ENCODE assay signal across 12 mouse cellular contexts in the genomic region with DNA sequence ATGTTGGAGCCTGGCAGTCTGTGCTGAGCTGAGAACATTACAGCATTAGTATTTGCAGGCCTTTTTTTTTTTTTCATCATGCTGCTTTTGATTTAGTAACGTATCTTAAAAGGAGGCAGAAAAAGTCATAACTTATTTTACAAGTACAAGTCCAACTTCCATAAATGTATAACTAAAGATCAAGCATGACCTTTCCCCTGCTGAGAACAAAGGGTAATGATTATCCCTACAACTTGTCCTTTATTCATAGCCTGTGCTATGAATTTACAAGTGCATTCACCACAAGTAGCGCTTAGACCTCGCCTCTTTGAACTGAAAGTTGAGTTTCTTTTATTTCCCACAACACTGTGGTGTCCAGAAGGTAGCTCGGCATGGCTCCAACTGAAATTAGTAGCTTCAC. TPM values are rescaled to one million over a fixed set of nuclear protein-coding genes. Genes with fewer than 3 reads are reported as not detected.
A peak's percentile ranks its signal among the peaks of the same experiment; 100 is the strongest.
DNase-seq lines count a peak whose midpoint lies in the region; ATAC-seq lines count a peak whose summit lies in the region.
"Had no signal": no experiment of that assay in that cellular context is flagged by ENCODE, and none has a peak within 500 bp of the region (broad histone marks: within the 10 kb centered on the region; RNA-seq: fewer than 3 reads in every experiment).

No protein-coding gene starts in this region.

- H3K4me2 ChIP-seq in forebrain, embryonic 15.5 days (replicated peaks): 0 out of 2 replicates have a peak overlapping the region, but pooled peaks have one; percentile 63
- H3K4me2 ChIP-seq in forebrain, embryonic 11.5 days (ENCODE audit: low read depth, low read length, severe bottlenecking): no peak overlapping the region
- peak overlapping the region; percentile 66; the same call in 1 of the 2 replicates for H3K4me2 ChIP-seq in midbrain, embryonic 11.5 days
- peak overlapping the region; percentile 71; the same call in 1 of the 2 replicates for H3K4me2 ChIP-seq in stomach, embryonic 16.5 days (ENCODE audit: low read depth, low read length)

- H3K9ac ChIP-seq in forebrain, embryonic 15.5 days (replicated peaks): no peak overlapping the region
- H3K9ac ChIP-seq in forebrain, embryonic 11.5 days (ENCODE audit: low read length): no peak overlapping the region
- no peak overlapping the region for H3K9ac ChIP-seq in midbrain, embryonic 11.5 days (ENCODE audit: low read length)
- H3K9ac ChIP-seq in stomach, embryonic 16.5 days (ENCODE audit: low read length): no peak overlapping the region

- no peaks in the 10 kb centered on the region for H3K27me3 ChIP-seq in forebrain, embryonic 15.5 days
- H3K27me3 ChIP-seq in forebrain, embryonic 11.5 days (ENCODE audit: control insufficient read depth, insufficient read depth, low read length): no peaks in the 10 kb centered on the region
- no peaks in the 10 kb centered on the region for H3K27me3 ChIP-seq in midbrain, embryonic 11.5 days (ENCODE audit: control insufficient read depth, insufficient read depth, low read length)
- no peaks in the 10 kb centered on the region for H3K27me3 ChIP-seq in midbrain, embryonic 10.5 days (ENCODE audit: low read depth, poor library complexity, severe bottlenecking)
- H3K27me3 ChIP-seq in stomach, embryonic 16.5 days (ENCODE audit: control insufficient read depth, insufficient read depth, low read length): no peaks in the 10 kb centered on the region

- DNase-seq in forebrain, embryonic 11.5 days (ENCODE audit: low spot score): no peak
- no peak for DNase-seq in midbrain, embryonic 11.5 days (ENCODE audit: low spot score, missing footprints)
- no peak for DNase-seq in midbrain, embryonic 10.5 days (ENCODE audit: low spot score)
- peak; percentile 23 for DNase-seq in kidney, postnatal 14 days
- DNase-seq in T-cell, adult 2 months (ENCODE audit: low spot score): no peak
- DNase-seq in adipocyte (ENCODE audit: low spot score): no peak
- DNase-seq: heart, adult 2 months; lung, adult 2 months; right cerebral cortex, postnatal 14 days; thymus, adult 2 months had no signal

- H3K36me3 ChIP-seq in forebrain, embryonic 15.5 days: no peaks in the 10 kb centered on the region
- no peaks in the 10 kb centered on the region for H3K36me3 ChIP-seq in forebrain, embryonic 11.5 days (ENCODE audit: control insufficient read depth, insufficient read depth, low read length)
- no peaks in the 10 kb centered on the region for H3K36me3 ChIP-seq in midbrain, embryonic 11.5 days (ENCODE audit: control insufficient read depth, insufficient read depth, low read length)
- no peaks in the 10 kb centered on the region for H3K36me3 ChIP-seq in midbrain, embryonic 10.5 days
- H3K36me3 ChIP-seq in stomach, embryonic 16.5 days (ENCODE audit: control insufficient read depth, insufficient read depth, low read length): no peaks in the 10 kb centered on the region

- peaks cover 18% of the 10 kb centered on the region; the same call in 1 of the 2 replicates for H3K4me1 ChIP-seq in forebrain, embryonic 15.5 days
- no peaks in the 10 kb centered on the region for H3K4me1 ChIP-seq in forebrain, embryonic 11.5 days (replicated peaks; ENCODE audit: control insufficient read depth, insufficient read depth, low read length)
- H3K4me1 ChIP-seq in midbrain, embryonic 11.5 days (ENCODE audit: control insufficient read depth, insufficient read depth, low read length): no peaks in the 10 kb centered on the region
- H3K4me1 ChIP-seq in midbrain, embryonic 10.5 days: peaks cover 13% of the 10 kb centered on the region
- peaks cover 6% of the 10 kb centered on the region; the same call in 1 of the 2 replicates for H3K4me1 ChIP-seq in stomach, embryonic 16.5 days (ENCODE audit: control insufficient read depth, insufficient read depth, low read length)

- WGBS in forebrain, embryonic 15.5 days: 84% methylated on average over 4 of the region's 4 CpGs
- 85% methylated on average over 4 of the region's 4 CpGs for WGBS in forebrain, embryonic 11.5 days
- 81% methylated on average over 4 of the region's 4 CpGs for WGBS in midbrain, embryonic 11.5 days
- 90% methylated on average over 4 of the region's 4 CpGs for WGBS in midbrain, embryonic 10.5 days
- WGBS in stomach, embryonic 16.5 days: 76% methylated on average over 4 of the region's 4 CpGs

- no peaks in the 10 kb centered on the region for H3K9me3 ChIP-seq in forebrain, embryonic 15.5 days
- H3K9me3 ChIP-seq in forebrain, embryonic 11.5 days (ENCODE audit: control insufficient read depth, low read length): no peaks in the 10 kb centered on the region
- H3K9me3 ChIP-seq in midbrain, embryonic 11.5 days (ENCODE audit: control insufficient read depth, low read length): no peaks in the 10 kb centered on the region
- no peaks in the 10 kb centered on the region for H3K9me3 ChIP-seq in midbrain, embryonic 10.5 days (replicated peaks)
- no peaks in the 10 kb centered on the region for H3K9me3 ChIP-seq in stomach, embryonic 16.5 days (replicated peaks; ENCODE audit: control insufficient read depth, low read length)

- H3K4me3 ChIP-seq in forebrain, embryonic 15.5 days: peak overlapping the region; percentile 58
- H3K4me3 ChIP-seq in forebrain, embryonic 11.5 days (ENCODE audit: low read depth, low read length): no peak overlapping the region
- H3K4me3 ChIP-seq in midbrain, embryonic 11.5 days (ENCODE audit: low read depth, low read length): no peak overlapping the region
- H3K4me3 ChIP-seq in midbrain, embryonic 10.5 days: no peak overlapping the region
- no peak overlapping the region for H3K4me3 ChIP-seq in stomach, embryonic 16.5 days (replicated peaks; ENCODE audit: low read length)

- no peak for ATAC-seq in forebrain, embryonic 15.5 days (replicated peaks)
- no peak for ATAC-seq in forebrain, embryonic 11.5 days (replicated peaks; ENCODE audit: low FRiP score)
- ATAC-seq in midbrain, embryonic 11.5 days (ENCODE audit: low FRiP score): no peak
- no peak for ATAC-seq in stomach, embryonic 16.5 days (ENCODE audit: insufficient read depth, low FRiP score)

- no peak overlapping the region for H3K27ac ChIP-seq in forebrain, embryonic 15.5 days (replicated peaks)
- H3K27ac ChIP-seq in forebrain, embryonic 11.5 days (ENCODE audit: low read depth, low read length): no peak overlapping the region
- H3K27ac ChIP-seq in midbrain, embryonic 11.5 days (ENCODE audit: low read depth, low read length): no peak overlapping the region
- H3K27ac ChIP-seq in midbrain, embryonic 10.5 days (replicated peaks): no peak overlapping the region
- H3K27ac ChIP-seq in stomach, embryonic 16.5 days (ENCODE audit: low read length): no peak overlapping the region

RNA-seq across cellular contexts. Expression of gene Them4, which starts 1.5 kb away (rescaled TPM):
- polyA plus RNA-seq in forebrain, embryonic 15.5 days (2015; fragmentation: Nextera tagmentation; extraction: Ambion mirVana): 32.1 and 34.1 TPM in 2 replicates
- 8.3 and 9.6 TPM in 2 replicates for polyA plus RNA-seq in forebrain, embryonic 11.5 days (2014; fragmentation: Nextera tagmentation; extraction: Ambion mirVana)
- polyA plus RNA-seq in midbrain, embryonic 11.5 days (2014; fragmentation: Nextera tagmentation; extraction: Ambion mirVana): 12.8 and 14.5 TPM in 2 replicates
- polyA plus RNA-seq in midbrain, embryonic 10.5 days (2016; fragmentation: Nextera tagmentation; extraction: Ambion mirVana): 9.4 and 10.4 TPM in 2 replicates
- 10.4 and 12.6 TPM in 2 replicates for polyA plus RNA-seq in stomach, embryonic 16.5 days (2015; fragmentation: Nextera tagmentation; extraction: Ambion mirVana)

RNA-seq across cellular contexts. Expression of gene Them5, which starts 30.5 kb away (rescaled TPM):
- 0.78 and 1.1 TPM in 2 replicates for polyA plus RNA-seq in forebrain, embryonic 15.5 days (2015; fragmentation: Nextera tagmentation; extraction: Ambion mirVana)
- 0.35 and 0.57 TPM in 2 replicates for polyA plus RNA-seq in forebrain, embryonic 11.5 days (2014; fragmentation: Nextera tagmentation; extraction: Ambion mirVana)
- 0.11 TPM in 1 of 2 replicates, not detected in the other for polyA plus RNA-seq in midbrain, embryonic 11.5 days (2014; fragmentation: Nextera tagmentation; extraction: Ambion mirVana)
- not detected in 2 replicates for polyA plus RNA-seq in midbrain, embryonic 10.5 days (2016; fragmentation: Nextera tagmentation; extraction: Ambion mirVana)
- 32.1 and 49.6 TPM in 2 replicates for polyA plus RNA-seq in stomach, embryonic 16.5 days (2015; fragmentation: Nextera tagmentation; extraction: Ambion mirVana)
- polyA plus RNA-seq: heart, adult 2 months had no signal

RNA-seq across cellular contexts. Expression of gene Gm4778, which starts 47.5 kb away (rescaled TPM):
- not detected in 2 replicates for polyA plus RNA-seq in forebrain, embryonic 15.5 days (2015; fragmentation: Nextera tagmentation; extraction: Ambion mirVana)
- polyA plus RNA-seq in forebrain, embryonic 11.5 days (2014; fragmentation: Nextera tagmentation; extraction: Ambion mirVana): not detected in 2 replicates
- not detected in 2 replicates for polyA plus RNA-seq in midbrain, embryonic 11.5 days (2014; fragmentation: Nextera tagmentation; extraction: Ambion mirVana)
- polyA plus RNA-seq in midbrain, embryonic 10.5 days (2016; fragmentation: Nextera tagmentation; extraction: Ambion mirVana): not detected in 2 replicates
- not detected in 2 replicates for polyA plus RNA-seq in stomach, embryonic 16.5 days (2015; fragmentation: Nextera tagmentation; extraction: Ambion mirVana)
- polyA plus RNA-seq: heart, adult 2 months; lung, adult 2 months; thymus, adult 2 months had no signal

RNA-seq across cellular contexts. Expression of gene C2cd4d, which starts 50.9 kb away (rescaled TPM):
- 1.3 and 1.7 TPM in 2 replicates for polyA plus RNA-seq in forebrain, embryonic 15.5 days (2015; fragmentation: Nextera tagmentation; extraction: Ambion mirVana)
- polyA plus RNA-seq in forebrain, embryonic 11.5 days (2014; fragmentation: Nextera tagmentation; extraction: Ambion mirVana): 0.94 and 2.1 TPM in 2 replicates
- 0.87 and 1.4 TPM in 2 replicates for polyA plus RNA-seq in midbrain, embryonic 11.5 days (2014; fragmentation: Nextera tagmentation; extraction: Ambion mirVana)
- 0.23 and 0.68 TPM in 2 replicates for polyA plus RNA-seq in midbrain, embryonic 10.5 days (2016; fragmentation: Nextera tagmentation; extraction: Ambion mirVana)
- polyA plus RNA-seq in stomach, embryonic 16.5 days (2015; fragmentation: Nextera tagmentation; extraction: Ambion mirVana): 0.35 and 0.65 TPM in 2 replicates

Comparison
In these comparisons a context has a peak if more than half of its experiments do, and no peak if none do; other contexts are left out.
1. RNA of gene Them5, which starts 30.5 kb away (polyA plus RNA-seq): 32.1 to 49.6 TPM in stomach, embryonic 16.5 days; 0.78 to 1.1 TPM in forebrain, embryonic 15.5 days, 0.35 to 0.57 TPM in forebrain, embryonic 11.5 days, 0.11 TPM in midbrain, embryonic 11.5 days and not detected in midbrain, embryonic 10.5 days; every median in the first group is over 10 times any median in the second.